ENCODE assay signal across 9 mouse cellular contexts in genomic region chr6:17725841-17726460, GRCm38 (mm10). TPM values are rescaled to one million over a fixed set of nuclear protein-coding genes. Genes with fewer than 3 reads are reported as not detected.
A peak's percentile ranks its signal among the peaks of the same experiment; 100 is the strongest.
DNase-seq lines count a peak whose midpoint lies in the region; ATAC-seq and TF ChIP-seq lines count a peak whose summit lies in the region.
"Had no signal": no experiment of that assay in that cellular context is flagged by ENCODE, and none has a peak within 500 bp of the region (broad histone marks: within the 10 kb centered on the region; RNA-seq: fewer than 3 reads in every experiment).

No protein-coding gene starts in this region.

- no peaks in the 10 kb centered on the region for H3K36me3 ChIP-seq in ES-E14 (ENCODE audit: control insufficient read depth, insufficient read depth, low read length, poor library complexity, severe bottlenecking)
- no peaks in the 10 kb centered on the region for H3K36me3 ChIP-seq in liver, embryonic 13.5 days

- H3K27me3 ChIP-seq in liver, embryonic 13.5 days: no peaks in the 10 kb centered on the region

- TF ChIP-seq POLR2A in brain, embryonic 14.5 days (IDR thresholded peaks at IDR 0.05; ENCODE audit: borderline replicate concordance, extremely low read depth, insufficient read depth, insufficient read length, poor library complexity, severe bottlenecking): no peak

- no peak overlapping the region for H3K4me3 ChIP-seq in ES-E14 (ENCODE audit: insufficient read depth in 1 of 2, low read depth in 1 of 2, low read length in 2 of 2, poor library complexity in 1 of 2, severe bottlenecking in 1 of 2)
- no peak overlapping the region for H3K4me3 ChIP-seq in liver, embryonic 13.5 days (replicated peaks)
- H3K4me3 ChIP-seq: erythroblast, embryonic 14.5 days had no signal

- no peaks in the 10 kb centered on the region for H3K4me1 ChIP-seq in ES-E14 (ENCODE audit: control insufficient read depth in 2 of 2, insufficient read depth in 2 of 2, low read length in 2 of 2, poor library complexity in 1 of 2)
- H3K4me1 ChIP-seq in liver, embryonic 13.5 days (replicated peaks): peaks cover 42% of the 10 kb centered on the region

- no peak overlapping the region for H3K4me2 ChIP-seq in liver, embryonic 13.5 days

- H3K9me3 ChIP-seq in ES-E14 (ENCODE audit: control insufficient read depth, insufficient read depth, low read depth, low read length): no peaks in the 10 kb centered on the region
- H3K9me3 ChIP-seq in liver, embryonic 13.5 days (replicated peaks): no peaks in the 10 kb centered on the region

- in situ Hi-C loops in ES-E14 (cut with MboI; ENCODE audit: low sequenced_read_pairs in 2 of 2, unreplicated experiment in 2 of 2): loop anchor here in 1 of 2 experiments (10.0 kb wide), 1 partner anchor 109 kb away; no protein-coding TSS in a partner anchor

- DNase-seq in ES-E14 (ENCODE audit: low read depth, low spot score): peak; percentile 25
- DNase-seq in brain, embryonic 14.5 days (ENCODE audit: low read depth): peak; percentile 80
- DNase-seq in fibroblast of lung, adult 2 months (ENCODE audit: low read depth): peak; percentile 15
- DNase-seq in heart, postnatal 36 days: peak; percentile 64 to 65
- peak; percentile 65 to 77 for DNase-seq in kidney, postnatal 36 days
- DNase-seq in liver, embryonic 13.5 days: peak; percentile 53
- DNase-seq in natural killer cell, adult 2 months (ENCODE audit: low spot score in 2 of 2): peak; percentile 44 to 54
- peak; percentile 52 for DNase-seq in testis, postnatal 10 days (ENCODE audit: low spot score)

- H3K9ac ChIP-seq in ES-E14 (ENCODE audit: insufficient read depth, low read depth, low read length, poor library complexity, severe bottlenecking): no peak overlapping the region
- H3K9ac ChIP-seq in liver, embryonic 13.5 days: no peak overlapping the region

- intact Hi-C loops in heart, postnatal 36 days (cut with DNase I): loop anchor here (1.0 to 5.0 kb wide), 3 partner anchors 31 to 108 kb away; no protein-coding TSS in a partner anchor

- no peak overlapping the region for H3K27ac ChIP-seq in ES-E14 (ENCODE audit: insufficient read depth, low read depth, low read length, poor library complexity, severe bottlenecking)
- H3K27ac ChIP-seq in liver, embryonic 13.5 days: 0 out of 2 replicates have a peak overlapping the region, but pooled peaks have one; percentile 5

- peak; percentile 81; the same call in 1 of the 2 replicates for TF ChIP-seq CTCF in brain, embryonic 14.5 days (IDR thresholded peaks at IDR 0.05; ENCODE audit: borderline replicate concordance, extremely low read depth, insufficient read depth, insufficient read length)

- peak; percentile 49; the same call in 1 of the 2 replicates for ATAC-seq in liver, embryonic 13.5 days (ENCODE audit: low read depth)

- 40% methylated on average over 7 of the region's 7 CpGs for WGBS in liver, embryonic 13.5 days (ENCODE audit: insufficient replicate concordance)

TF ChIP-seq in ES-E14, 5 proteins besides CTCF, POLR2A, EP300 and RAD21:
- TF ChIP-seq HCFC1 (IDR thresholded peaks at IDR 0.05; ENCODE audit: borderline replicate concordance, insufficient read depth, low read length): no peak
- TF ChIP-seq ZC3H11A (IDR thresholded peaks at IDR 0.05; ENCODE audit: borderline replicate concordance, low read depth, low read length): 0 out of 2 replicates have a peak, but pooled peaks have one; percentile 6
- TF ChIP-seq CHD2 (IDR thresholded peaks at IDR 0.05; ENCODE audit: low read depth, low read length): no peak
- TF ChIP-seq ZNF384 (IDR thresholded peaks at IDR 0.05; ENCODE audit: low read depth, low read length): no peak
- TF ChIP-seq MAFK (IDR thresholded peaks at IDR 0.05; ENCODE audit: insufficient read depth, low read depth, low read length): no peak

RNA-seq across cellular contexts. Expression of gene St7, which starts 33.2 kb away (rescaled TPM):
- total RNA-seq in ES-E14 (2012; rRNA removed): 4.0 and 4.2 TPM in 2 replicates
- polyA plus RNA-seq in brain, embryonic 14.5 days (2012; rRNA removed): 62.0 and 71.4 TPM in 2 replicates
- 10 to 100 TPM; 15.6 to 17.4 TPM for total RNA-seq in heart, postnatal 36 days (2021)
- polyA plus RNA-seq in liver, embryonic 13.5 days (2015; fragmentation: Nextera tagmentation; extraction: Ambion mirVana): 11.0 and 11.8 TPM in 2 replicates

Comparison
In these comparisons a context has a peak if more than half of its experiments do, and no peak if none do; other contexts are left out.
1. DNase-seq: peak in every context shown above with its lines; median percentile 80 in brain, embryonic 14.5 days; 71 in kidney, postnatal 36 days; 64 in heart, postnatal 36 days; 53 in liver, embryonic 13.5 days; 52 in testis, postnatal 10 days; 49 in natural killer cell, adult 2 months; 25 in ES-E14; 15 in fibroblast of lung, adult 2 months.